Mouse (Mus musculus) small intestine, adult 2 months (tissue): ENCODE data around the gene Asic2.

Experiments
- CTCF ChIP-seq: fragments of 200-500 bp; IDR thresholded peaks from 2 replicates; pipeline ENCODE4 v1.5.1; 2012; ENCODE audit warnings: low read depth, mild to moderate bottlenecking, control low read depth, inconsistent platforms, low read length, moderate library complexity, mixed read lengths; ENCODE audit not compliant: insufficient replicate concordance, insufficient read length; ENCODE audit errors: extremely low read depth
- POLR2A ChIP-seq: fragments of 200-500 bp; IDR thresholded peaks from 2 replicates; pipeline ENCODE4 v1.6.1; 2012; ENCODE audit warnings: low read depth, mild to moderate bottlenecking, control low read depth, inconsistent platforms, low read length, moderate library complexity

DNA sequence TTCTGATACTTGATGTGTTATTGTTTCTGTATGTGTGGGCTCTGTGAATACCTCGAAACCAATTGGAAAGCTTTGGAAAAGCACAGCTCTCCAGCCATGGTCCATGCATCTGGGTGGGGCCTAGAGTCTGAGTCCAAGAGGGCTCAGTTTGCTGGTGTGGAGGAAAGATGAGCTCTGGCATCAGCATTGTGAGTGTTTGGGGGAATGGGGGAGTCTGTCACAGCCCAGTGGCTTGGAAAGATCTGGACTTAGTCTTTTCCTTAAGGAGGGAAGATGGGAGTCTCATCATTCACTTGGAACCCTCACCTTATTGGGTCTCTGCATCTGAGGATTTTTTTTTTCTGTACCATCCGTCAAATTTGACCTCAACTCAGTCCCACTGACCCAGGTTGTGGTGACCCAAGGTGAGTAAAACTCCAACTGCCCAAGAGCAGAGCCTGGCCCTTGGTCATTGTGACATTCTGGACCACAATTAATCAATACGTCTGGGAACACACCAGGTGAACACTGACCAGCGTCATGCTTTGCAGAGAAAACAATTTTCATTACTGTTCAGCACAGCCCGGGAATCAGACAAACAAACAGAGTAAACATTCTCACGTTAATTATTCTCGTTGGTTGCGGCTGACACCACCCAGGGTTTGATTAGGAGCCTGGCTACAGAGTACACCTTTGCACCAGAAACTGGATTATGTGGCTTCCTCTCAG, 594.1 kb downstream of the Asic2 start:
- TF ChIP-seq CTCF, result no peak
- TF ChIP-seq POLR2A, result no peak
